In genomic region chr3:32371957-32372356, GRCm38 (mm10) we compare ENCODE assay signal across 16 mouse cellular contexts.
"Had no signal": no experiment of that assay in that cellular context is flagged by ENCODE, and none has a peak within 500 bp of the region (broad histone marks: within the 10 kb centered on the region; RNA-seq: fewer than 3 reads in every experiment).

No protein-coding gene starts in this region.

- DNase-seq: lung, adult 18-20 months; lung, embryonic 14.5 days; lung, postnatal 10 days; lung, postnatal 4 days; right cerebral cortex, postnatal 14 days; spleen, adult 18-20 months; thymus, adult 18-20 months; thymus, postnatal 14 days; thymus, postnatal 36 days had no signal

- H3K9ac ChIP-seq: liver, embryonic 12.5 days; liver, embryonic 14.5 days; lung, embryonic 14.5 days; midbrain, embryonic 13.5 days; midbrain, embryonic 15.5 days; neural tube, embryonic 13.5 days; neural tube, embryonic 15.5 days had no signal

- H3K27me3 ChIP-seq: midbrain, embryonic 13.5 days; midbrain, embryonic 15.5 days; neural tube, embryonic 13.5 days; neural tube, embryonic 15.5 days had no signal

- H3K4me3 ChIP-seq: liver, embryonic 12.5 days; midbrain, embryonic 13.5 days; midbrain, embryonic 15.5 days; neural tube, embryonic 13.5 days; neural tube, embryonic 15.5 days had no signal

- ATAC-seq: liver, embryonic 12.5 days; midbrain, embryonic 13.5 days; midbrain, embryonic 15.5 days had no signal

- H3K9me3 ChIP-seq: liver, embryonic 12.5 days; midbrain, embryonic 13.5 days; midbrain, embryonic 15.5 days; neural tube, embryonic 13.5 days; neural tube, embryonic 15.5 days had no signal

- H3K4me1 ChIP-seq: liver, embryonic 12.5 days; midbrain, embryonic 13.5 days; midbrain, embryonic 15.5 days; neural tube, embryonic 15.5 days had no signal

- H3K27ac ChIP-seq: liver, embryonic 12.5 days; liver, embryonic 14.5 days; midbrain, embryonic 13.5 days; midbrain, embryonic 15.5 days; neural tube, embryonic 13.5 days; neural tube, embryonic 15.5 days had no signal

- H3K4me2 ChIP-seq: liver, embryonic 12.5 days; lung, embryonic 14.5 days; midbrain, embryonic 11.5 days; midbrain, embryonic 13.5 days; midbrain, embryonic 15.5 days; neural tube, embryonic 13.5 days; neural tube, embryonic 15.5 days had no signal

- H3K36me3 ChIP-seq: liver, embryonic 12.5 days; midbrain, embryonic 13.5 days; midbrain, embryonic 15.5 days; neural tube, embryonic 13.5 days; neural tube, embryonic 15.5 days had no signal
